23 mouse cellular contexts compared by ENCODE assay signal in genomic region chr16:86701700-86702099, GRCm38 (mm10).
DNase-seq lines count a peak whose midpoint lies in the region; ATAC-seq and TF ChIP-seq lines count a peak whose summit lies in the region.
"Had no signal": no experiment of that assay in that cellular context is flagged by ENCODE, and none has a peak within 500 bp of the region (broad histone marks: within the 10 kb centered on the region; RNA-seq: fewer than 3 reads in every experiment).

No protein-coding gene starts in this region.

- no peak overlapping the region for H3K27ac ChIP-seq in kidney, embryonic 14.5 days (ENCODE audit: low read depth, low read length)
- H3K27ac ChIP-seq in kidney, postnatal 0 days: no peak overlapping the region
- H3K27ac ChIP-seq in heart, embryonic 10.5 days: no peak overlapping the region
- H3K27ac ChIP-seq: heart, embryonic 13.5 days; hindbrain, embryonic 14.5 days; hindbrain, postnatal 0 days had no signal

- H3K9ac ChIP-seq in kidney, embryonic 14.5 days (ENCODE audit: low read depth, low read length): no peak overlapping the region
- no peak overlapping the region for H3K9ac ChIP-seq in kidney, postnatal 0 days (ENCODE audit: low read depth, low read length)
- H3K9ac ChIP-seq: forebrain, postnatal 0 days; heart, embryonic 13.5 days; hindbrain, embryonic 14.5 days had no signal

- H3K4me3 ChIP-seq in kidney, embryonic 14.5 days (ENCODE audit: low read length): no peak overlapping the region
- H3K4me3 ChIP-seq in kidney, postnatal 0 days (replicated peaks; ENCODE audit: low read depth, low read length): no peak overlapping the region
- no peak overlapping the region for H3K4me3 ChIP-seq in heart, embryonic 10.5 days
- H3K4me3 ChIP-seq: heart, embryonic 13.5 days had no signal

- TF ChIP-seq CTCF in kidney, postnatal 0 days (IDR thresholded peaks at IDR 0.05; ENCODE audit: low read depth): no peak

- H3K4me1 ChIP-seq in kidney, embryonic 14.5 days (ENCODE audit: control insufficient read depth, insufficient read depth, low read length): no peaks in the 10 kb centered on the region; the same call in 1 of the 2 replicates
- H3K4me1 ChIP-seq in kidney, postnatal 0 days (replicated peaks; ENCODE audit: insufficient read depth, low read length): no peaks in the 10 kb centered on the region
- no peaks in the 10 kb centered on the region for H3K4me1 ChIP-seq in heart, embryonic 10.5 days
- H3K4me1 ChIP-seq: heart, embryonic 13.5 days had no signal

- 32% methylated on average over 4 of the region's 4 CpGs for WGBS in kidney, embryonic 14.5 days
- 34% methylated on average over 4 of the region's 4 CpGs for WGBS in kidney, postnatal 0 days
- 65% methylated on average over 4 of the region's 4 CpGs for WGBS in heart, embryonic 10.5 days

- peak; percentile 87; the same call in 1 of the 2 replicates for ATAC-seq in kidney, embryonic 14.5 days (ENCODE audit: low FRiP score, low TSS enrichment)
- ATAC-seq in kidney, postnatal 0 days (replicated peaks; ENCODE audit: low FRiP score, low read depth): no peak
- ATAC-seq: activated CD4-positive, CD25-positive, alpha-beta regulatory T cell, adult 4 months; forebrain, embryonic 14.5 days; forebrain, postnatal 0 days; hindbrain, postnatal 0 days had no signal

- no peaks in the 10 kb centered on the region for H3K27me3 ChIP-seq in kidney, embryonic 14.5 days (ENCODE audit: control insufficient read depth, insufficient read depth, low read length)
- no peaks in the 10 kb centered on the region for H3K27me3 ChIP-seq in kidney, postnatal 0 days (ENCODE audit: insufficient read depth, low read length)
- H3K27me3 ChIP-seq in heart, embryonic 10.5 days (ENCODE audit: insufficient read depth, poor library complexity, severe bottlenecking): no peaks in the 10 kb centered on the region
- H3K27me3 ChIP-seq: heart, embryonic 13.5 days had no signal

- H3K4me2 ChIP-seq in kidney, embryonic 14.5 days (replicated peaks; ENCODE audit: low read depth, low read length): no peak overlapping the region
- no peak overlapping the region for H3K4me2 ChIP-seq in kidney, postnatal 0 days (ENCODE audit: low read length)
- H3K4me2 ChIP-seq: heart, embryonic 13.5 days; hindbrain, embryonic 14.5 days had no signal

- no peaks in the 10 kb centered on the region for H3K36me3 ChIP-seq in kidney, embryonic 14.5 days (ENCODE audit: control insufficient read depth, insufficient read depth, low read length)
- H3K36me3 ChIP-seq in kidney, postnatal 0 days (ENCODE audit: insufficient read depth, low read length): no peaks in the 10 kb centered on the region
- H3K36me3 ChIP-seq in heart, embryonic 10.5 days: no peaks in the 10 kb centered on the region
- H3K36me3 ChIP-seq: heart, embryonic 13.5 days had no signal

- no peaks in the 10 kb centered on the region for H3K9me3 ChIP-seq in kidney, embryonic 14.5 days (ENCODE audit: control insufficient read depth, low read length)
- no peaks in the 10 kb centered on the region for H3K9me3 ChIP-seq in kidney, postnatal 0 days (replicated peaks; ENCODE audit: low read length)
- H3K9me3 ChIP-seq in heart, embryonic 10.5 days: no peaks in the 10 kb centered on the region
- H3K9me3 ChIP-seq: heart, embryonic 13.5 days had no signal

- DNase-seq in kidney, postnatal 10 days: no peak
- peak; percentile 61 for DNase-seq in kidney, postnatal 0 days (ENCODE audit: low spot score)
- DNase-seq in kidney, adult 11 months: no peak
- peak; percentile 20 for DNase-seq in forelimb bud, embryonic 11.5 days (ENCODE audit: low read depth, low spot score)
- DNase-seq in heart, embryonic 10.5 days (ENCODE audit: low spot score): no peak
- no peak for DNase-seq in layer of hippocampus, adult 18-20 months (ENCODE audit: low spot score in 2 of 2)
- DNase-seq: adrenal gland, adult 8-10 months; adrenal gland, postnatal 25 days; cerebellum, adult 11-12 months; cerebellum, adult 8-10 months; cerebellum, postnatal 10 days; cerebellum, postnatal 36 days; forebrain, postnatal 0 days; gastrocnemius, postnatal 25 days; heart, adult 18-20 months; heart, postnatal 14 days; heart, postnatal 4 days had no signal

Comparison
In these comparisons a context has a peak if more than half of its experiments do, and no peak if none do; other contexts are left out.
1. DNase-seq: peak in kidney, postnatal 0 days (single experiment) and forelimb bud, embryonic 11.5 days (single experiment); none in kidney, postnatal 10 days (single experiment), kidney, adult 11 months (single experiment), heart, embryonic 10.5 days (single experiment) and layer of hippocampus, adult 18-20 months (0 of 2).